Mouse (Mus musculus) macrophage (primary cell): ENCODE measurements around the gene Zfp119b. TPM values are rescaled to one million over a fixed set of nuclear protein-coding genes. Genes with fewer than 3 reads are reported as not detected.

ENCODE experiments used
- polyA plus RNA-seq: library from polyadenylated mRNA; stranded (reverse); fragments of 250-400 nt; gene quantifications from 3 replicates; pipeline ENCODE4 v1.2.4, GENCODE M21; 2018; ENCODE audit warnings: inconsistent platforms

Gene Zfp119b
- polyA plus RNA-seq, 1 experiment from 2014 or later = 7.3 TPM

Other genes with a start within 250 kb of the Zfp119b start
- 6.4 to 23.1 TPM (median 13.3 TPM) in 3 replicates for gene Pot1b, start 236.9 kb downstream of the Zfp119b start, polyA plus RNA-seq
- gene Adgre4, start 199.5 kb downstream of the Zfp119b start, polyA plus RNA-seq = 0.41 to 5.7 TPM (median 2.4 TPM) in 3 replicates
- 3.7 to 8.0 TPM (median 5.0 TPM) in 3 replicates for gene Zfp119a, start 70.6 kb downstream of the Zfp119b start, polyA plus RNA-seq
- gene Zfp959, start 57.4 kb downstream of the Zfp119b start, polyA plus RNA-seq = 5.9 to 12.3 TPM (median 6.4 TPM) in 3 replicates
- 47.4 to 91.9 TPM (median 63.3 TPM) in 3 replicates for gene Ebi3, start 3.1 kb upstream of the Zfp119b start, polyA plus RNA-seq
- 10.7 to 11.5 TPM (median 10.8 TPM) in 3 replicates for gene Yju2, start 9.6 kb upstream of the Zfp119b start, polyA plus RNA-seq
- not detected in 3 replicates for gene Shd, start 21.0 kb upstream of the Zfp119b start, polyA plus RNA-seq
- not detected in 3 replicates for gene Fsd1, start 37.0 kb upstream of the Zfp119b start, polyA plus RNA-seq
- gene Stap2, start 56.1 kb upstream of the Zfp119b start, polyA plus RNA-seq = 0.22 to 0.28 TPM in 2 of 3 replicates, not detected in the other
- gene Mpnd, start 56.2 kb upstream of the Zfp119b start, polyA plus RNA-seq = 31.2 to 42.2 TPM (median 38.7 TPM) in 3 replicates
- 33.5 to 87.9 TPM (median 87.4 TPM) in 3 replicates for gene Sh3gl1, start 87.1 kb upstream of the Zfp119b start, polyA plus RNA-seq
- 2.5 to 17.1 TPM (median 6.2 TPM) in 3 replicates for gene Chaf1a, start 90.9 kb upstream of the Zfp119b start, polyA plus RNA-seq
- gene Ubxn6, start 125.5 kb upstream of the Zfp119b start, polyA plus RNA-seq = 28.9 to 74.4 TPM (median 41.1 TPM) in 3 replicates
- gene Hdgfl2, start 130.1 kb upstream of the Zfp119b start, polyA plus RNA-seq = 26.3 to 28.1 TPM (median 28.1 TPM) in 3 replicates
- not detected in 3 replicates for gene Plin4, start 160.3 kb upstream of the Zfp119b start, polyA plus RNA-seq
- not detected in 3 replicates for gene Plin5, start 168.1 kb upstream of the Zfp119b start, polyA plus RNA-seq
- gene Lrg1, start 172.5 kb upstream of the Zfp119b start, polyA plus RNA-seq = 0.26 TPM in 1 of 3 replicates, not detected in the others
- 3.0 to 7.1 TPM (median 4.4 TPM) in 3 replicates for gene Sema6b, start 190.8 kb upstream of the Zfp119b start, polyA plus RNA-seq
- gene Tnfaip8l1, start 213.0 kb upstream of the Zfp119b start, polyA plus RNA-seq = 1.2 to 1.7 TPM (median 1.5 TPM) in 3 replicates
- gene Mydgf, start 234.4 kb upstream of the Zfp119b start, polyA plus RNA-seq = 33.8 to 65.3 TPM (median 50.0 TPM) in 3 replicates